Mouse (Mus musculus): ENCODE measurements at regions not wholly inside any gene's neighbourhood (a gene's known extent, or its start where the extent isn't known, plus 50 kb on each side); places are given as distances from the start of the nearest gene placed in this dataset.

- Histone ChIP-seq H3K36me3 (ENCODE audit: control insufficient read depth, insufficient read depth) (no peaks in the 10 kb centered on the region), H3K4me2 (ENCODE audit: low read depth, low read length) (no peak overlapping the region), H3K4me3 (ENCODE audit: low read length) (no peak overlapping the region), H3K27ac (ENCODE audit: low read length) (no peak overlapping the region), H3K9ac (ENCODE audit: low read length) (no peak overlapping the region), H3K27me3 (ENCODE audit: control insufficient read depth, insufficient read depth, low read length) (no peaks in the 10 kb centered on the region), H3K9me3 (replicated peaks; ENCODE audit: control insufficient read depth, low read length) (no peaks in the 10 kb centered on the region), H3K4me1 (ENCODE audit: control insufficient read depth, insufficient read depth, low read length) (no peaks in the 10 kb centered on the region)
- WGBS = 76% methylated on average over 3 of the region's 3 CpGs
- ATAC-seq (replicated peaks; ENCODE audit: extremely low read depth, insufficient read depth, low FRiP score) = no peak
Observed at GRCm38 (mm10) chr6:102977122-102977521, 404.2 kb upstream of the Cntn3 start.

DNA sequence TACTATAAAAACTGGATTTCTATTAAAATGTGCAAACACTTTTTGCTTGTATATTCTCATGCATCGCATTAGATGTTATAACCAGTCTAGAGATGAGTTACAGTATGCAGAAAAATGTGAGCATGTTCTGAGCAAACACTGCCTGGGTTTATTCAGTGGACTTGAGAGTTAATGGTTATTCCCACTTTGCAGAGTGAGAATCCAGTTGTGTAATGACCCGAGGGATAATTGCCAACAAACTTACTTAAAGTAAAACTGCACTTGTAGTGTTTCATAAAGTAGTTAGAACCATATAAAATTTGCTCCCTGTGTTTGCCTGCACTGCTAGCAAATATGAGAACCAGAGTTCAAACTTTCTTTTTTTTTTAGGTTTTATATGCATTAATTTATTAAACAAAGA is 450.4 kb upstream of the Cntn3 start:
- 58% methylated on average over 2 of the region's 2 CpGs for WGBS
- Histone ChIP-seq H3K27ac (ENCODE audit: low read length) (no peak overlapping the region), H3K4me1 (ENCODE audit: control insufficient read depth, insufficient read depth, low read length) (no peaks in the 10 kb centered on the region), H3K27me3 (ENCODE audit: control insufficient read depth, insufficient read depth, low read length) (no peaks in the 10 kb centered on the region), H3K9me3 (replicated peaks; ENCODE audit: control insufficient read depth, low read length) (no peaks in the 10 kb centered on the region), H3K4me2 (ENCODE audit: low read depth, low read length) (no peak overlapping the region), H3K36me3 (ENCODE audit: control insufficient read depth, insufficient read depth) (no peaks in the 10 kb centered on the region), H3K4me3 (ENCODE audit: low read length) (no peak overlapping the region), H3K9ac (ENCODE audit: low read length) (no peak overlapping the region)
- ATAC-seq (replicated peaks; ENCODE audit: extremely low read depth, insufficient read depth, low FRiP score) = no peak

DNA sequence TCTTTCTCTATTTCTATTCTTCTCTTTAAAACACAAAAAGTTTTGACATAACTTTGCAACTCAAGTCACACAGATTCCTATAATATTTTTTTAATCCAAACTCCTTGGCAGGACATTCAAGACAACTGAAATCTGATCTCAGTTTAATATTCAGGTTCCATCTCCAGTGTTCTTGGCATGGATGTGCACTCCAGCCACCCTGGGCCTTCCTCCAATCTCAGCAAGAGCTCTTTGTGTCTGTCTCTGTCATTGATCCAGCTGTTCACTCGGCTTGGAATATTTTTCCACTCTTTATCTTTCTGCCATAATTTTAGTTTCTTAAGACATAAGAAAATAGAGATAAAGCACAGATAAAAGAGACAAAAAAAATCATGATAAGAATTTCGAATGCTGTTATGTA is 451.1 kb upstream of the Cntn3 start:
- no peak for ATAC-seq (replicated peaks; ENCODE audit: extremely low read depth, insufficient read depth, low FRiP score)
- Histone ChIP-seq H3K4me2 (ENCODE audit: low read depth, low read length) (no peak overlapping the region), H3K36me3 (ENCODE audit: control insufficient read depth, insufficient read depth) (no peaks in the 10 kb centered on the region), H3K27me3 (ENCODE audit: control insufficient read depth, insufficient read depth, low read length) (no peaks in the 10 kb centered on the region), H3K9ac (ENCODE audit: low read length) (no peak overlapping the region), H3K4me1 (ENCODE audit: control insufficient read depth, insufficient read depth, low read length) (no peaks in the 10 kb centered on the region), H3K27ac (ENCODE audit: low read length) (no peak overlapping the region), H3K9me3 (replicated peaks; ENCODE audit: control insufficient read depth, low read length) (no peaks in the 10 kb centered on the region), H3K4me3 (ENCODE audit: low read length) (no peak overlapping the region)
- 62% methylated on average over 2 of the region's 2 CpGs for WGBS

- H3K27me3 ChIP-seq (ENCODE audit: control insufficient read depth, insufficient read depth, low read length) = no peaks in the 10 kb centered on the region
- no peaks in the 10 kb centered on the region for H3K36me3 ChIP-seq (ENCODE audit: control insufficient read depth, insufficient read depth)
- no peak overlapping the region for H3K27ac ChIP-seq (ENCODE audit: low read length)
- H3K4me2 ChIP-seq (ENCODE audit: low read depth, low read length) = no peak overlapping the region
- H3K9ac ChIP-seq (ENCODE audit: low read length) = no peak overlapping the region
- no peak overlapping the region for H3K4me3 ChIP-seq (ENCODE audit: low read length)
- no peak for ATAC-seq (replicated peaks; ENCODE audit: extremely low read depth, insufficient read depth, low FRiP score)
- WGBS = 62% methylated on average over 1 of the region's 1 CpGs
- H3K4me1 ChIP-seq (ENCODE audit: control insufficient read depth, insufficient read depth, low read length) = no peaks in the 10 kb centered on the region
- no peaks in the 10 kb centered on the region for H3K9me3 ChIP-seq (replicated peaks; ENCODE audit: control insufficient read depth, low read length)
Observed at GRCm38 (mm10) chr6:103028150-103028549, 455.2 kb upstream of the Cntn3 start.

DNA sequence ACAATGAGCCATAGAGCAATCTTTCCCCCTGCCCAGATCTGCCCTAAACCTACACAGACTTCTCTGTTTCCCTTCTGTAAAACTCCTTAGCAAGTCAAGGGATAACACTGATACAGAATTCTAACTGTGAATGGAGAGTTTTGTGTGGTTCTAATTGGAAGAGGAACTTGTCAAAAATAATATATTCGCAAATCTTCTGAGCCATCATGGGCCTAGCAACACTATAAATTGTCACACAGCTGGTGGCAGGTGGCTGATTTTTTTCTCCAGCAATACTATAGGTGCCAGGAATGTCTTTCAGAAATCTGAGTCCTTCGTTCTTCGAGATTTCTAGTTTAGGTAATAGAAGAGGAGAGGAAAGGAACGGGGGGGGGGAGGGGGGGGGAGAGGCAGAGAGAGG is 460.5 kb upstream of the Cntn3 start:
- Histone ChIP-seq H3K4me2 (ENCODE audit: low read depth, low read length) (no peak overlapping the region), H3K4me3 (ENCODE audit: low read length) (no peak overlapping the region), H3K9ac (ENCODE audit: low read length) (no peak overlapping the region), H3K27ac (ENCODE audit: low read length) (no peak overlapping the region), H3K36me3 (ENCODE audit: control insufficient read depth, insufficient read depth) (no peaks in the 10 kb centered on the region), H3K4me1 (ENCODE audit: control insufficient read depth, insufficient read depth, low read length) (no peaks in the 10 kb centered on the region), H3K9me3 (replicated peaks; ENCODE audit: control insufficient read depth, low read length) (no peaks in the 10 kb centered on the region), H3K27me3 (ENCODE audit: control insufficient read depth, insufficient read depth, low read length) (no peaks in the 10 kb centered on the region)
- ATAC-seq (replicated peaks; ENCODE audit: extremely low read depth, insufficient read depth, low FRiP score) = no peak
- WGBS = 36% methylated on average over 4 of the region's 4 CpGs

DNA sequence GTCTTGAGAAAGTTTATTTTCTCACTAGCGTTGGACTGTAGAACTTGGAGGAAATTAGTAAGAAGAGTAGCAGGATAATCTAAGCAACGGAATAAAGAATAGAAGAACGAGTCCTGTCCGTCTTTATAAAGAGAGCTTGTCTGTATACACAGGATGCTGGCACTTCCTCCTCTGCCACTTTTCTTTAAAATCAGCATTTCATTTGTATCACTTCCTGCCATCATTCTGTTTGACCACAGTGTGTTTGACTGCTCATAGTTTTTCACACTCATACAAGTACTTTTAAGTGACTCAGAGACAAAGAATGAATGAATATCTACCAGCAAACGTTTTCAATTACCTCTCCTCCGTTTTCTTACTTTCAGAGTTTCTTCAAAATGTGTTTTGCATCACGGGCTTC is 461.0 kb upstream of the Cntn3 start:
- Histone ChIP-seq H3K27me3 (ENCODE audit: control insufficient read depth, insufficient read depth, low read length) (no peaks in the 10 kb centered on the region), H3K4me2 (ENCODE audit: low read depth, low read length) (no peak overlapping the region), H3K4me3 (ENCODE audit: low read length) (no peak overlapping the region), H3K4me1 (ENCODE audit: control insufficient read depth, insufficient read depth, low read length) (no peaks in the 10 kb centered on the region), H3K36me3 (ENCODE audit: control insufficient read depth, insufficient read depth) (no peaks in the 10 kb centered on the region), H3K9ac (ENCODE audit: low read length) (no peak overlapping the region), H3K9me3 (replicated peaks; ENCODE audit: control insufficient read depth, low read length) (no peaks in the 10 kb centered on the region), H3K27ac (ENCODE audit: low read length) (no peak overlapping the region)
- 27% methylated on average over 7 of the region's 7 CpGs for WGBS
- ATAC-seq (replicated peaks; ENCODE audit: extremely low read depth, insufficient read depth, low FRiP score) = no peak

GRCm38 (mm10) chr6:103060591-103060990 is 449.8 kb upstream of the Chl1 start:
- Histone ChIP-seq H3K27me3 (ENCODE audit: control insufficient read depth, insufficient read depth, low read length) (no peaks in the 10 kb centered on the region), H3K4me3 (ENCODE audit: low read length) (no peak overlapping the region), H3K4me2 (ENCODE audit: low read depth, low read length) (no peak overlapping the region), H3K9ac (ENCODE audit: low read length) (no peak overlapping the region), H3K4me1 (ENCODE audit: control insufficient read depth, insufficient read depth, low read length) (no peaks in the 10 kb centered on the region), H3K27ac (ENCODE audit: low read length) (no peak overlapping the region), H3K9me3 (replicated peaks; ENCODE audit: control insufficient read depth, low read length) (no peaks in the 10 kb centered on the region), H3K36me3 (ENCODE audit: control insufficient read depth, insufficient read depth) (no peaks in the 10 kb centered on the region)
- no peak for ATAC-seq (replicated peaks; ENCODE audit: extremely low read depth, insufficient read depth, low FRiP score)
- 54% methylated on average over 5 of the region's 5 CpGs for WGBS

- Histone ChIP-seq H3K27ac (ENCODE audit: low read length) (no peak overlapping the region), H3K4me2 (ENCODE audit: low read depth, low read length) (no peak overlapping the region), H3K9ac (ENCODE audit: low read length) (no peak overlapping the region), H3K4me3 (ENCODE audit: low read length) (no peak overlapping the region), H3K36me3 (ENCODE audit: control insufficient read depth, insufficient read depth) (no peaks in the 10 kb centered on the region), H3K27me3 (ENCODE audit: control insufficient read depth, insufficient read depth, low read length) (no peaks in the 10 kb centered on the region), H3K4me1 (ENCODE audit: control insufficient read depth, insufficient read depth, low read length) (no peaks in the 10 kb centered on the region), H3K9me3 (replicated peaks; ENCODE audit: control insufficient read depth, low read length) (no peaks in the 10 kb centered on the region)
- 39% methylated on average over 1 of the region's 1 CpGs for WGBS
- no peak for ATAC-seq (replicated peaks; ENCODE audit: extremely low read depth, insufficient read depth, low FRiP score)
Observed at GRCm38 (mm10) chr6:103106189-103106588, 404.2 kb upstream of the Chl1 start.

DNA sequence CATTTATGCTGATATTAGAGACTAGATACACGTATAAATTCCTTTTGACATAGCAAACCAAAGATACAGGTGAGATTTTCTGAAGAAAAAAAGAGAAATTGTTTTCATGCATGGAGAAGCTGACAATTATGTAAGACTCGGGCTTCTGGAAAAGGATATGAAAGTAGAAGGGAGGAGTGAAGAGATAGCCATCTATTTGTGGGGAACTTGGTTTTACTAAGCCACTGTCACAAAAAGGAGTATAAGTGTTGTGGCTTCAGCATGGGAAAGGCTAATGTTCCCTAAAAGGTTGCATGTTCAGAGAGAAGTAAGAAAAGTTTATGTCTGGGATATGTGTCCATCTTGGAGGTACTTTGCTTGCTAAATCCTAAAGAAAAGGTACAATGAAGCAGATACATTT is 390.8 kb upstream of the Chl1 start:
- no peaks in the 10 kb centered on the region for H3K4me1 ChIP-seq (ENCODE audit: control insufficient read depth, insufficient read depth, low read length)
- ATAC-seq (replicated peaks; ENCODE audit: extremely low read depth, insufficient read depth, low FRiP score) = no peak
- no peaks in the 10 kb centered on the region for H3K27me3 ChIP-seq (ENCODE audit: control insufficient read depth, insufficient read depth, low read length)
- H3K36me3 ChIP-seq (ENCODE audit: control insufficient read depth, insufficient read depth) = no peaks in the 10 kb centered on the region
- no peak overlapping the region for H3K27ac ChIP-seq (ENCODE audit: low read length)
- H3K4me3 ChIP-seq (ENCODE audit: low read length) = no peak overlapping the region
- 61% methylated on average over 2 of the region's 2 CpGs for WGBS
- no peak overlapping the region for H3K4me2 ChIP-seq (ENCODE audit: low read depth, low read length)
- no peak overlapping the region for H3K9ac ChIP-seq (ENCODE audit: low read length)
- H3K9me3 ChIP-seq (replicated peaks; ENCODE audit: control insufficient read depth, low read length) = no peaks in the 10 kb centered on the region

DNA sequence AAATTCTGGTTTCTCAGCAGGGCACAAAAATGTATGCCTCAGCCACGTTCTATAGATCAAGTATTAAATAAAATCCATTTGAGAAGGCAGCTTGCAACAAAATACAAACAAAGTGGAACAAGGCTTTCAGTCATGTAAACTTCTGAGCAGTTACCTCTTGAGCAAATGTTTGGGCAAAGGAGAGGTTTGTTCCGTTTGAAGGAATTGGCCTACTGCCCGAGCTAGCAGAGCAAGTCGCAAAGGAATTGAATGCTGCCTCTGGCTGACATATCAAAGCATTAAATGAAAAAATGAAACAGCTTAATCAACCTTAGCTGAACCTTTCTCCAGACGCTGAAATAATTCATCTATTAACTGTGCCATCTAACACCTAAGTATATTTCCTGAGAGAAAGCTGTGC is 369.5 kb upstream of the Chl1 start:
- no peak for ATAC-seq (replicated peaks; ENCODE audit: extremely low read depth, insufficient read depth, low FRiP score)
- WGBS = 64% methylated on average over 5 of the region's 5 CpGs
- Histone ChIP-seq H3K36me3 (ENCODE audit: control insufficient read depth, insufficient read depth) (no peaks in the 10 kb centered on the region), H3K9ac (ENCODE audit: low read length) (no peak overlapping the region), H3K4me1 (ENCODE audit: control insufficient read depth, insufficient read depth, low read length) (no peaks in the 10 kb centered on the region), H3K9me3 (replicated peaks; ENCODE audit: control insufficient read depth, low read length) (no peaks in the 10 kb centered on the region; the same call in 1 of the 2 replicates), H3K27me3 (ENCODE audit: control insufficient read depth, insufficient read depth, low read length) (no peaks in the 10 kb centered on the region), H3K27ac (ENCODE audit: low read length) (no peak overlapping the region), H3K4me2 (ENCODE audit: low read depth, low read length) (no peak overlapping the region), H3K4me3 (ENCODE audit: low read length) (no peak overlapping the region)

Data from heart, embryonic 16.5 days (tissue).